Mouse (Mus musculus) granulocyte monocyte progenitor cell, adult 5-6 weeks (primary cell): ENCODE data around the gene Cracr2a. TPM values are rescaled to one million over a fixed set of nuclear protein-coding genes. Genes with fewer than 3 reads are reported as not detected.

ENCODE experiments used
- ATAC-seq: replicated peaks from 2 replicates; pipeline ENCODE4 v1.8.0; 2016; ENCODE audit warnings: mild to moderate bottlenecking, moderate TSS enrichment, inconsistent platforms; ENCODE audit not compliant: poor library complexity, severe bottlenecking
- total RNA-seq, 2 experiments: library from RNA; stranded (forward) in 1 of 2; stranded (reverse) in 1 of 2; fragments of 200-712, 200-1000 nt in 1 of 2; fragments of >200 nt in 1 of 2; fragmentation: Nextera tagmentation in 1 of 2; gene quantifications; 2 replicates each; pipeline ENCODE4 v1.2.3; 2014 to 2017

The Cracr2a gene
- total RNA-seq, 2 experiments from 2014 or later, result 8.6 to 9.6 TPM

DNA sequence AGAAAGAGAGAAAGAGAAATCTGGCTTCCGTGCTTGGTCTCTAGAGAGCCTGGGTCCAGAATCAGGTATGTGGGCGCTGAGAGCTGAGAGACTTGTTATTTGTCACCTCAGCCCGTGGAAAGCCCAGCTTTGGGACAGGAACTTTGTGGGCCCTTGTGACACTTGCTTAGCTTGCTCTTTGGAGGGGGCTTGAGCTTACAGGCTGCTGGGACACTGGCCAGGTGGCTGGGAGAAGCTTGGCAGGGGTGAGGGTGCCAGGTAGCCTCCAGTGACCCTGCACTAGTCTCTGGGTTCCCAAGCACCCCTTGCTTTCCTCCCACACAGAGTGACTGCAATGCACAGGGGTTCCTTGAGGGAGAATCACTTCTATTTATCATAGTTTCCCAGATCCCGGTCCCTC lies 2.4 kb downstream of the Cracr2a start:
- no peak for ATAC-seq

GRCm38 (mm10) chr6:127565951-127566732 lies 5.0 kb downstream of the Cracr2a start:
- ATAC-seq, result peak; percentile 63

DNA sequence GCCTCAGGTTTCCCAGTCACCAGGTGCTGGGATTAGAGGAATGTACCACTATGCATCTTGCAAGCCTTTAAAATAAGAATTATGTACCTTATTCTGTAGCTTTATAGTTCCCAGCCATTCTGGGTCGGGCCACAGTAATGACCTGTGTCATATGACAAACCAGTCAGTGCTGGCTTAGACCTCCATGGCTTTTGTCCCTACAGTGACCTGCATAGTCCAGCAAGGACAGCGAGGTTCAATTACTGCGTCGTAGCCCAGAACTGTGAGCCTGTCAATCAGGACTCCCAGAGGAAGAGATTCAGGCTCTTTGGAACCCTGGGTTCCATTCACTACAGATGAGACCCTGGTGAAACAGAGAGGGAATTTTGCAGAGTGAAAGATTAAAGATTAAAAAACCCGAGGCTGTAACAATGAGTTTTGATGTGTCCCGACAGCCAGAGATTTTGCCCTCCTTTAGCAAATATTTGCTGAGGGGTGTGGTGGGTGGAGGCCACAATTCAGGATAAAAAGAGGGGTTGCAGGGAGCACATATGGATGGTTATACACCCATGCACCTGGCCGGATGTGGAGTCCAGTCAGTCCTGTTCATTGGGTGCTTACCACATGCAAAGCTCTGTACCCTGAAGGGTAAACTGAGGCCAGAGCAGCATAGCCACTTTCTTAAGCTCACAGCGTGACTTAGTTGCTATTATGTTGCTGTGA lies 10.9 kb downstream of the Cracr2a start:
- no peak for ATAC-seq

- ATAC-seq, result peak; percentile 81
Observed at GRCm38 (mm10) chr6:127573779-127574463, 12.8 kb downstream of the Cracr2a start.

DNA sequence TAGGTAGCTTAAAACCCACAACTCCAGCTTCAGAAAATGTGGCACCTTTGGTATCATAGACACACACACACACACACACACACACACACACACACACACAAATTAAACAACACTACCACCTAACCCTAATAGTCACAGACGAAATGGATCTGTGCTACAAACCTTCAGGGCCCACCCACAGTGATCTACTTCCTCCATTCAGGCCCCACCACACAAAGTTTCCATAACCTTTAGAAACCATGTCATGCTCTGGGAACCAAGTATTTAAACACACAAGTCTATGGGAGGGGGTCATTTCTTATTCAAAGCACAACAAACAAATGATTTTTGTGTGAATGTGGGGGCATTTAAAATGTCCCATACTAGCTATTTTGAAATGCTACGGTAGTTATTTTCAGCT lies 14.1 kb downstream of the Cracr2a start:
- no peak for ATAC-seq

DNA sequence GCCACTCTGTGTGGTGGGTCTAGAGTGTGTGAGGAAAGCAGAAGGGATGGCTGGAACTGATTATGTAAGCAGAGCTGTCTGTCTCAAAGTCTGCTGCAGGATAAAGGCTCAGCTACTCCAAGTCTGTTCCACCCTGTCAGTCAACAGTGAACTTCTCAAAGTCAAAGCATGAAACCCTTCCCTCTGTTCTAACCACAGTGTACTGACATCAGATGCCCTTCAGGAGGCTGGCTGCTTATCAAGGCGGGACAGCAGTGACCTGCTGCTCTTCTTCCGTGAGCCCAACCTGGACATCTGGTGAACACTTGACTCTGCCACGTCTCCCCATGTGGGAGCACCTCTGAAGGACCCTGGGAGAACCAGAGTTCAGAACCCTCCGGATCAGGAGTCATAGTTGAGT lies 16.6 kb downstream of the Cracr2a start:
- ATAC-seq, result no peak

GRCm38 (mm10) chr6:127578316-127578715 lies 17.2 kb downstream of the Cracr2a start:
- no peak for ATAC-seq

DNA sequence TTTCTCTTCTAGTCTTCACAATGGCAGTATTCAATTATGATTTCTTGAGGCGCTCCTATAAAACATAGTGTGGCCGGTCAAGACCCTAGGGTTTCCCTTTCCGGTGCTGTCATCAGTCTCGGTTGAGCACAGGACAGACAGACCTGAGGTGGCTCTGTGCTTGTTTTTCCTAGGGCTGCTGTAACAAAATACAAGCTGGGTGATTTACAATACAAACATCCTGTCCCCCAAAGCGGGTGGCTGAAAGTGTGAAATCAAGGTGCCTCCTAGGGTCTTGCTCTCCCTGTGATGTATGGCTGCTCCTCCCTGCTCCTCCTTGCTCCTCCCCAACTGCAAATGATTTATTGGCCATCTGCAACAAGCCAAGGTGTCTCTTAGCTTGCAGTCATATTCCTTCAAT lies 17.7 kb downstream of the Cracr2a start:
- ATAC-seq, result no peak

GRCm38 (mm10) chr6:127581915-127582314 lies 20.8 kb downstream of the Cracr2a start:
- peak; percentile 69 for ATAC-seq

DNA sequence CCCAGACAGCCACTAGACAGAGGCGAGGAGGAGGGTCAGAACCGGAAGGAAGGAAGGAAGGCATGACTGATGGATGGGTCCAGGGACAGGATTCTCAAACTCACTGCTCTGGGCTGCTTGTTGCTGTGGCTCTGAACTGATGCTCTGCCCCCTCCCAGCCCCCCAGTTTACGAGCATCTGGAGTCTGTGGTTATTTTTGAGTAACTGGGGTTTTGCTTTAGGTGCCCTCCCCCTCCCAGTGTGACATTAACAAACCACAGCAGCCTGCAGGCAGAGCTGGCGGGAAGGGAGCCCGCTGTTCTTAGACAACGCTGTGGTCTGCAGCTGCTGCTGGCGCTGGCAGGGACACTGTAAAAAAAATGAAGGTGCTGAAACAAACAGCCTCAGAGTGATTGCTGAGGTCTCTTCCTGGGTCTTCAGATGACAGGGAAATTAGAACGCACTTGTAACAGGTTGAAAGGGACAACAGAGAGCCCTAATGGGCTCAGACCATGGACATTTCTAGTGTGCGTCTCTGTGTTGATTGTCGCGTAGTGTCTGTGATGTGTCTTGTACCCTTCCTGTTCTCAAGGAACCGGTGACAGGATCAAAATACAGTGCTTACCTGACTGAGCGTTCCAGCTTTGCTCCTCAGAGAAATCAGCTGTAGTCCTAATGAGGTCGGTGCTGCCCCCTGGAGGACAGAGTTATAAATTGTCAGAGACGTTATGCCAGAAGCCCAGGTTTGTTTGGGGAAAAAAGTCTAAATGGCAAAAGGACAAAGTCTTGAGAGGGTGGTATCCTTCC lies 21.4 kb downstream of the Cracr2a start:
- peak; percentile 81 for ATAC-seq

GRCm38 (mm10) chr6:127591467-127591866 lies 30.3 kb downstream of the Cracr2a start:
- ATAC-seq, result no peak

DNA sequence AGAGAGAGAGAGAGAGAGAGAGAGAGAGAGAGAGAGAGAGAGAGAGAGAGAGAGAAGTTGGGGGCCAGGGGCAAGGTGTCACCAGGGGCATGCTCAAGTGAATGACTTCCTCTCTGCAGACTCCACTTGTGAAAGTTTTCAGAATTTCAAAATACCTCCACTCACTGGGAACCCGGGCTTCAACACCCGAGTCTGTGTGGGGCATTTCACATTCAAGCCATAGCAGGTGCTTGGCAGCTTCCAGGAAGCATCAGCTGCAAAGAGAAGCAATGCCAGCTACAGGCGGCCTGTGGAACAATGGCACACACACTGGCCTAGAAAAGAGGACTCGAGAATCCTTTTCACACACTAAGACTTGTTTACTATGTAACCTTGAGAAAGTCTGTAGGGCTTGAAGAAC lies 32.3 kb downstream of the Cracr2a start:
- peak; percentile 92 for ATAC-seq

DNA sequence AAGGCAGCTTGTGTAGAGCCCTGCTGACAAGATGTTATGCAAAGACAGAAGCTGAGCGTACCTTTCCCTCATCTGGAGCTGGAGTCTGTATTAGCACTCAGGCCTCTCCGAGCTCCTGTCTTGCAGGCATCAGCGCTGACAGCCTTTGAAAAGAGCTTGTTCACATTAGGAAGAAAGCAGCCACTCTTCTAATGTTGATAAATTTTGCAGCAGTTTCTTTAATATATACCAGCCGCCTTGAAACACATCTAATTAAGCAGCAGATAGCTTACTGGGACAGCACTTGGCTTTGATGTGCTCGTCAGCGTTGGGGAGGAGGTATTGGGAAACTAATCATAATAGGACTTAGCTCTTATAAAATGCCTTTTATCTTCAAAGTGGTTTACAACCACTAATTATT lies 38.1 kb downstream of the Cracr2a start:
- ATAC-seq, result no peak

DNA sequence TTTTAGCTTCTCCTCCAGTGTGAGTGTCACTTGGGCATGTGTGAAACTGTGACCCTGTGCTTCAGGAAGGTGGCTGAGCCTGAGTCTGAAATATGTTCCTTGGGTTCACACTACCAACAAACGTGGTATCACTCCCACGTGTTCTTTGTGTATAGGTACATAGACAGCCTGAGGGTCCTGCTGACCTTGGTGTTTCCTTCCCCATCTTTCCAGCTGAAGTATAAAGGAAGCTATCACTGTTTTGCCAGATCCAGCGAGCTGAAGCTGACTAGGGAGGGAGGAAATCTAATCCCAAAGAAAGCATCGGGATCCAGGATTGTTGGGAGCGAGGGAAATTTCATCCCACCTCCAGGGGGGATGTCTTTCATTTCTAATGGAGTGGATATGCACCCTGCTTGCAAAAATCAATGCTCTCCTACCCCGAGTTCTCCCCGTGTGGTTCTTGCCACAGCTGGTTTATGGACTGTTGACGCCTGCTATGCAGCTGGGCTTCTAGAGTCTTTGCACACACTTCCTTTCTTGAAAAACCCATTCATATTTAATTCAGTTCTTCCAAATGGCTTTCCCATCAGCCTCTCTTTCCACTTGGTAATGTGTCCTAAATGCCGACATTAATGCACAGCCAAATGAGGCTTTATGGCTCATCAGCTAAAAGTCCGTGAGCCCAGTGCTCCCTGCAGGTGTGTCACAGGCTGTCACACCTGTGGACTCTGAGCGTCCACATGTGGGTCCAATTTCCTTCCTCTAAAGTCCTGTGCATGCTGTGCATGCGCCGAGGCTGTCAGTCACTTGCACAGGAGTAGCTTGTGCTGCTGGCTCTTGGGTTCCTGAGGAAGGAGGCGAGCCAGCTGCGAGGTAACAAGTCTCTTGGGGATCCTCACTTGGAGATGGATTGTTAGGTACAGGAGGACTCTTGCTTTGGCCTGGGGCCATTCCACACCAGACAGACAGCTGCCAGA lies 44.2 kb downstream of the Cracr2a start:
- ATAC-seq, result no peak

DNA sequence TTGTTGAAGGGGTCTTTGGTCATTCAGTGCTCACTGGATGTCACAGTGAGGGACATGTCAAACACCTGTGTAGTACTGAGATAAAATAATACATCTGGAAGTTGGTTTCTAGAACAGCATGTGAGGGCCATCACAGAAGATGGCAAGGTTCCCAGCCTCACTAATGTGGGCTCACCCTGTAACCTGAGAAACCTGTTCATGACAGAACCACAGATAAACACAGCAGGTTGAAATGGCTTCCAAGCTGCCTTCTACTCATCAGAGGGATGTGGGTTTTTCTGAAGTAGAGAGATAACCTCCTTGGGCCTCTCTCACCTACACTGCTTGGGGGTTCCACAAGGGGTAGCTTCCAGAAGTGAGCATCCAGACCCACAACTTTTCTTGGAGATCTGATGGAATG lies 48.5 kb downstream of the Cracr2a start:
- no peak for ATAC-seq

DNA sequence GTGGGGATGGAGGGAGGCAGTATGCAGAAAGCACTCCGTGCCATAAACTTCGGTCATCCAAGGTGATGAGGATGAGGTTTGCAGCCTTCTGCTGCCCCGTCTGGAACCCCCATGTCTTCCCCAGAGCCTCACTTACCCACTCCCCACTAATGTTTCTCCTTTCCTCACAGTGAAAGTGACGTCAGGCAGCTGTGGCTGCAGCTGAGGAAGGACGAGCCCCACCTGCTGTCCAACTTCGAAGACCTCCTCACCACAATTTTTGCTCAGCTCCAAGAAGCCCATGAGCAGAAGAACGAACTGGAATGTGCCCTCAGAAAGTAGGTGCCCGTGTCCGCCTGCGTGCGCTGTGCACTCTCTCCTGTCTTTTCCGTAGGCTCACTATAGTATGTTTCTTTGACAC lies 50.1 kb downstream of the Cracr2a start:
- no peak for ATAC-seq

- no peak for ATAC-seq
Observed at GRCm38 (mm10) chr6:127614083-127614984, 53.2 kb downstream of the Cracr2a start.

GRCm38 (mm10) chr6:127616623-127617022 lies 55.5 kb downstream of the Cracr2a start:
- peak; percentile 61 for ATAC-seq
